ENCODE assay signal across 17 mouse cellular contexts in the genomic region with DNA sequence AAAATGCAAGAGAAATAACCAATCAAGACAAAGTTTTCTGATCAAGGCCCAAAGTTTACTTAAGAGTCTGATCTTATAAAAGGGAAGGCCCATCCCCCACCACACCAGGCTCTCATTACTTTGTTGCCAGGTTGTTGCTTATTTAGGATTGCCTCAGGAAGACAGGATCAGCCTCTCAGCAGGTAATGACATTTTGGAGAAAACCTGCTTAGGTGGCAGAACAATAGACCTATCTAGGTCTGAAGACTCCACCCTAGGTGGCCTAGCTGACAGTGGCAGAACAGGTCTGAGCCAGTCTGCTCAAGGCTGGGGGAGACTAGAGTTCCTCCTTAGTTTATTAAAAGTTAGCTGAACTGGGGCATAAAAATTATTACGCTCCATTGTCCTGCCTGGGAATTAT.
"Had no signal": no experiment of that assay in that cellular context is flagged by ENCODE, and none has a peak within 500 bp of the region (broad histone marks: within the 10 kb centered on the region; RNA-seq: fewer than 3 reads in every experiment).

No protein-coding gene starts in this region.

- H3K9me3 ChIP-seq: neural tube, embryonic 15.5 days; stomach, embryonic 15.5 days had no signal

- H3K27ac ChIP-seq: neural tube, embryonic 12.5 days; neural tube, embryonic 13.5 days; neural tube, embryonic 15.5 days; stomach, embryonic 15.5 days; stomach, postnatal 0 days had no signal

- H3K4me1 ChIP-seq: neural tube, embryonic 12.5 days; neural tube, embryonic 13.5 days; neural tube, embryonic 15.5 days; stomach, embryonic 15.5 days had no signal

- H3K36me3 ChIP-seq: neural tube, embryonic 12.5 days; neural tube, embryonic 13.5 days; neural tube, embryonic 15.5 days; stomach, embryonic 15.5 days had no signal

- H3K4me3 ChIP-seq: neural tube, embryonic 12.5 days; neural tube, embryonic 13.5 days; neural tube, embryonic 15.5 days; stomach, embryonic 15.5 days had no signal

- H3K27me3 ChIP-seq: neural tube, embryonic 12.5 days; neural tube, embryonic 13.5 days; neural tube, embryonic 15.5 days; stomach, embryonic 15.5 days had no signal

- DNase-seq: retina, postnatal 1 day; right cerebral cortex, adult 18-20 months; right cerebral cortex, postnatal 14 days; right cerebral cortex, postnatal 25 days; right cerebral cortex, postnatal 4 days; spleen, adult 18-20 months; thymus, adult 18-20 months; thymus, adult 2 months; thymus, postnatal 14 days; thymus, postnatal 25 days; thymus, postnatal 36 days; thymus, postnatal 4 days had no signal
